Mouse (Mus musculus) kidney, adult 2 months (tissue): ENCODE results near the gene Fis1.

Experiments used
- CTCF ChIP-seq: fragments of 200-500 bp; conservative IDR thresholded peaks from 2 replicates; pipeline ENCODE4 v1.5.1; 2011; ENCODE audit warnings: low read depth, mild to moderate bottlenecking, control low read depth, low read length, moderate library complexity, mixed read lengths; ENCODE audit not compliant: insufficient read depth, insufficient read length
- POLR2A ChIP-seq: fragments of 200-500 bp; IDR thresholded peaks from one replicate; pipeline ENCODE4 v1.6.1; 2011; ENCODE audit warnings: low read depth, low read length, control low read depth

DNA sequence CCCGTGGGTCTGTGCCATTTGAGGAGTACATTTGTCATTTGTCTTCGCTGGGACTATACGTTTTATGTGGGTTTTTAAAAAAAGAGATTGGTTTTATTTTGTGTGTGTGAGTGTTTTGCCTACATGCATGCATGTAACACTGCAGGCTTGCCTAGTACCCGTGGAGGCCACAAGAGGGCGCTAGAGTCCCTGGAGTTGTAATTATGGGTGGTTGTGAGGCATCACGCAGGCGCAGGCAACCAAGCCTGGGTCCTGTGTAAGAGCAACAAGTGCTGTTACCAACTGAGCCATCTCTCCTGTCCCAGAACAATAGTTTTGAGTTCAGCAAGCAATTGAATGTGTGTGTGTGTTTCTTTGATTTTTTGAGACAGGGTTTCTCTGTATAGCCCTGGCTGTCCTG lies 13.8 kb upstream of the Fis1 start:
- TF ChIP-seq POLR2A (no peak), CTCF (peak; percentile 50)
